Mouse (Mus musculus): ENCODE measurements around the gene Rara. TPM values are rescaled to one million over a fixed set of nuclear protein-coding genes. Genes with fewer than 3 reads are reported as not detected.
"Not testable (repeated sequence)": the region's sequence is repeated elsewhere in the genome, so short reads cannot be mapped to it uniquely, and the experiment has no call there.

Rara gene
- polyA plus RNA-seq, 1 experiment, result 13.5 TPM

DNA sequence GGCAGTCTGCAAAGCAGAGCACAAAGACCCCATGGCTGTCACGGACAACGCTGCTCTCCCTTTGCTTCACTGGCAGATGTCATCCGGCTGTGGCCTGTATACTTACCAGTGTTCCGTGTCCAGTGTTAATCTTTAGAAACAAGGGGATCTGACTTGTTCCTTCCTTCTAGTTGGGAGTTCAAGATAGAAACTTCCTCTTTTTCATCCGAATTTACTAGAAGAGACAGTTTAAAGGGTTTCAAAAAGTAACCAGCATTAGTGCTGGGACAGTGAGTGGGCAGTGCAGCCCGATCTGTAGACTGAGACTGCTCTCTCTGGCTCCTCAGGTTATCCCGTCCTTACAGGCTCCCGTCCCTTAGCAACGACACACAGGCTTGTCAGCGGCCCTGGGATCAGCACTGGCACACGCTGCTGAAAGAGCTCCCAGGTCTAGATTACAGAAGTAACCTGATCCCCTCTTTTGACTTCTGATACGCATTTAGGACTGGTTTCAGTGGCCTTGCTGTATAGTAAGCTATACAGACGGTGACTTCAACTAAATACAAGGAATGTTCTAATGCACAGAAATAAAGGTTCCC is 10.1 kb upstream of the Rara start:
- no peaks in the 10 kb centered on the region for H3K27me3 ChIP-seq (ENCODE audit: control insufficient read depth, insufficient read depth, low read length)
- no peak for DNase-seq
- H3K4me3 ChIP-seq (replicated peaks; ENCODE audit: insufficient read depth, low read depth, low read length), result no peak overlapping the region
- TF ChIP-seq CTCF (IDR thresholded peaks at IDR 0.05; ENCODE audit: borderline replicate concordance, insufficient read depth, low read depth, low read length), result no peak
- no peak for TF ChIP-seq POLR2A (IDR thresholded peaks at IDR 0.05; ENCODE audit: borderline replicate concordance, insufficient read depth, low read length)
- H3K4me1 ChIP-seq (ENCODE audit: control insufficient read depth, insufficient read depth, low read length), result peaks cover 2% of the 10 kb centered on the region; the same call in 1 of the 2 replicates
- WGBS, result 82% methylated on average over 13 of the region's 13 CpGs
- H3K27ac ChIP-seq (ENCODE audit: insufficient read depth, low read length), result no peak overlapping the region

DNA sequence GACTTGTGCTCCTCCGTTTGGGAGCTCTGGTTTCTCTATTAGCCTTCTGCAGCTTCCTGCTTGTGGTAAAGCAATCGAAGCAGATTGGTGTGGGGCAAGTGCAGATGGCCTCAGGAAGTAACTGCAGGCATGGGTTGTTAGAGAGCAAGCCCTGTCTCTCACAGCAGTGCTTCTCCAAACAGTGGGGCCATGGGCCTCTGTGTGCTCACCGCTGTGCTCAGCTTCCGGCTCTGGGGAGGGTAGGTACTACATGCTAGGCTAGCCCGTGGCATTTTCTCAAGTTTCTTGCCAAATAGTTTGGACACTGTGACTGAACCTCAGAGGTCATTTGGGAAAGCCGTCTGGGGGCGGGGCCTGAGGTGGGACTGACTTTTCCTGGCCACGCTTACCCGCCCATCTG is 9.4 kb upstream of the Rara start:
- WGBS, result 82% methylated on average over 9 of the region's 9 CpGs
- Histone ChIP-seq H3K27me3 (ENCODE audit: control insufficient read depth, insufficient read depth, low read length) (no peaks in the 10 kb centered on the region), H3K4me1 (ENCODE audit: control insufficient read depth, insufficient read depth, low read length) (peaks cover 4% of the 10 kb centered on the region; the same call in 1 of the 2 replicates), H3K4me3 (replicated peaks; ENCODE audit: insufficient read depth, low read depth, low read length) (no peak overlapping the region), H3K27ac (ENCODE audit: insufficient read depth, low read length) (no peak overlapping the region)
- TF ChIP-seq POLR2A (IDR thresholded peaks at IDR 0.05; ENCODE audit: borderline replicate concordance, insufficient read depth, low read length), result no peak
- DNase-seq, result no peak

DNA sequence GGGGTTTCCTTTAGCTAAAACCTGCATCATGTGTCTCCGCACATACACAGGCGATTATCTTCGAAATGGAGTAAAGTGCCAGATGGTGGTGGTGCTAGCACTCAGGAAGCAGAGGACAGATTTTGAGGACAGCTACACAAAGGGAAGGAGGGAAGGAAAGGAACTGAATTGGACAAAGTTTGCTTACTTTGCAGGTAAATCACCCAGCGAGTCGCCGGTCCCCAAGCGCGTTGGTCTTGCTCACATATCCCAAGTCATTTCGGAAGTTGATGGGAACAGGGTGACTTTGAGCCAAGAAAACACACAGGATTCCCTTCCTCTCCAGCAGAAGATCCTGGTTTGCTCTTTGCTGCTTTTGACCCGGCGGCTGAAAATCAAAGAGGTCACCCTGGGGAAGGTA is 8.6 kb upstream of the Rara start:
- DNase-seq, result no peak
- TF ChIP-seq CTCF (IDR thresholded peaks at IDR 0.05; ENCODE audit: borderline replicate concordance, insufficient read depth, low read depth, low read length) (no peak), POLR2A (IDR thresholded peaks at IDR 0.05; ENCODE audit: borderline replicate concordance, insufficient read depth, low read length) (no peak)
- no peak overlapping the region for H3K4me3 ChIP-seq (replicated peaks; ENCODE audit: insufficient read depth, low read depth, low read length)
- no peaks in the 10 kb centered on the region for H3K27me3 ChIP-seq (ENCODE audit: control insufficient read depth, insufficient read depth, low read length)
- peaks cover 4% of the 10 kb centered on the region; the same call in 1 of the 2 replicates for H3K4me1 ChIP-seq (ENCODE audit: control insufficient read depth, insufficient read depth, low read length)
- WGBS, result 92% methylated on average over 11 of the region's 11 CpGs
- H3K27ac ChIP-seq (ENCODE audit: insufficient read depth, low read length), result no peak overlapping the region

DNA sequence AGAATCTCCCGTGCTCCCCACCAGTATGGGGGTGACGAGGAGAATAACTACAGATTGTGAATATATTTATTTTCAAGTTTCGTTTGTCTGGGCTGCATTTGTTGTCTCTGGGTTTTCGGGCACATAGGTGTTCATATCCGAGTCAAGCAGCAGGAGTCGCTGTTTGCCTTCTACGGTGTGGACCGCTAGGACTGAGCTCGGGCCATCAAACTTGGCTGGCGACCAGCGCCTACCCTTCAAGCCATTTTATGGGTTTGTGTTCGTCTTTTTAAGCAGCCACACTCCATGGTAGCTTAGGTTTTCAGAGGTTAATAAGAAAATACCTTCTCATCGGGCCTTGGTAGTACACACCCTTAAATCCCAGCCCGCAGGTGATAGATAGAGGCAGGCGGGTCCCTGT is 5.8 kb upstream of the Rara start:
- not testable (repeated sequence) for H3K4me3 ChIP-seq (replicated peaks; ENCODE audit: insufficient read depth, low read depth, low read length); H3K4me1 ChIP-seq (ENCODE audit: control insufficient read depth, insufficient read depth, low read length); H3K27ac ChIP-seq (ENCODE audit: insufficient read depth, low read length); H3K27me3 ChIP-seq (ENCODE audit: control insufficient read depth, insufficient read depth, low read length)
- TF ChIP-seq CTCF (IDR thresholded peaks at IDR 0.05; ENCODE audit: borderline replicate concordance, insufficient read depth, low read depth, low read length), result peak; percentile 54; the same call in 1 of the 2 replicates
- 37% methylated on average over 15 of the region's 15 CpGs for WGBS
- DNase-seq, result peak; percentile 51 to 53

DNA sequence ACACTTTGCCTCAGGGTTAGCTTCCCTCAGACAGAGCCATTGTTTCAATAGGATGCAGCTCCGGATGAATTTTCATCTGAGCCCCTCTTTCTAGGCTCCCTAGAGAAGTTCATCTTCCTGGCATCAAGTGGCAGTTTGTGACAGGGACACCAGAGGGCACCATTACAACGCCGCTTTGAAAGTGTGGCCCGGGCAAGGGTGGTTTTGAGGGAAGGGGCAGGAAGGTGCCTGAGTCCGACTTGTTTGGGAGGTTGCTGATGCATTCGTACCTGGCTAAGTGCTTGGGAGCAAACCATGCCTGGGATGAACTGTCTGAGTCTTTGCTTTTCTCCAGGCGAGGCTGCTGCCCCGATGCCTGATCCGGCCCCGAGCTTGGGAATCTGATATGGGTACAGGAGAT is 5.3 kb upstream of the Rara start:
- H3K27ac ChIP-seq (ENCODE audit: insufficient read depth, low read length); H3K4me3 ChIP-seq (replicated peaks; ENCODE audit: insufficient read depth, low read depth, low read length); H3K27me3 ChIP-seq (ENCODE audit: control insufficient read depth, insufficient read depth, low read length); H3K4me1 ChIP-seq (ENCODE audit: control insufficient read depth, insufficient read depth, low read length): not testable (repeated sequence)
- peak; percentile 53 to 76 for DNase-seq
- peak; percentile 77 for TF ChIP-seq CTCF (IDR thresholded peaks at IDR 0.05; ENCODE audit: borderline replicate concordance, insufficient read depth, low read depth, low read length)
- WGBS, result 36% methylated on average over 10 of the region's 10 CpGs

DNA sequence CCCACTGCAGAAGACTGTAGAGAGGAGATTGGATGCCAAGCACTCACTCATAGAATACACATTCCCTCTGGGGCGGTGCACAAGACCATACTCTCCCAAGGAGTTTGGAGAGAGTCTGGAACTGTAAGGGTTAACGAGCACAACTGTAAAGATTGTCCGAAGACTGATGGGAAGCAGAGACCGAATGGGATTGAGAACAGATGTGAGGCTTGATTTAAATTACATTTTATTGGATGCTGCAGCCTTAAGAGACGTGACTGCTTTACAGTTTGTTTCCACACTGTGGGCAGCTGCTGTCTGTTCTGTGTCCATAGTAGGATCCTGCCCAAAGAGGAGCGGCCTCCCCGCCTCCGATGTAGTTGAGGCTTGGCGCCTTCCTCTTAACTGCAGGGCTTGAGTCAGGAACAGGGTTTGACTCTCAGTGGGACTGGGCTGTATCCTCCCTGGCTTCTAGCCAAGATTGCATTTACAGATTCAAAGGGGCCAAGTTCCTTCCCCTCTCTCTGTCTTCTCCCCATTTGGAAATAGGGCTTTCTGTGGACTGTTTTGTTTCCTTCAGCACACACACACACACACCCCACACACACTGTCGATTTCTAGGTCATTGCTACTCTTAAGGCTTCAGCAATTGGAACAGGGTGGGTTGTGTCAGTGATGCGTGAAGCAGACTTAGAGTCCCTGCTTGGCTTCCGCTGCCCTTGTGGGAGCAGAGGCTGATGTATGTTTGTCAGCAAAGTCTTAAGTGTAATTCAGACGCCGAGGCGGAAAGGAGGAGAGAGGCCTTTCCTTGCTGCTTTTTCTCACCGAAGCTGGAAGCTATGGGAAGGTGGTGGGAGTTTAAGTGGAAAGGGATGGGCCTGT is 4.5 kb upstream of the Rara start:
- H3K27me3 ChIP-seq (ENCODE audit: control insufficient read depth, insufficient read depth, low read length); H3K4me1 ChIP-seq (ENCODE audit: control insufficient read depth, insufficient read depth, low read length); DNase-seq; H3K27ac ChIP-seq (ENCODE audit: insufficient read depth, low read length); H3K4me3 ChIP-seq (replicated peaks; ENCODE audit: insufficient read depth, low read depth, low read length): not testable (repeated sequence)
- 68% methylated on average over 16 of the region's 16 CpGs for WGBS

DNA sequence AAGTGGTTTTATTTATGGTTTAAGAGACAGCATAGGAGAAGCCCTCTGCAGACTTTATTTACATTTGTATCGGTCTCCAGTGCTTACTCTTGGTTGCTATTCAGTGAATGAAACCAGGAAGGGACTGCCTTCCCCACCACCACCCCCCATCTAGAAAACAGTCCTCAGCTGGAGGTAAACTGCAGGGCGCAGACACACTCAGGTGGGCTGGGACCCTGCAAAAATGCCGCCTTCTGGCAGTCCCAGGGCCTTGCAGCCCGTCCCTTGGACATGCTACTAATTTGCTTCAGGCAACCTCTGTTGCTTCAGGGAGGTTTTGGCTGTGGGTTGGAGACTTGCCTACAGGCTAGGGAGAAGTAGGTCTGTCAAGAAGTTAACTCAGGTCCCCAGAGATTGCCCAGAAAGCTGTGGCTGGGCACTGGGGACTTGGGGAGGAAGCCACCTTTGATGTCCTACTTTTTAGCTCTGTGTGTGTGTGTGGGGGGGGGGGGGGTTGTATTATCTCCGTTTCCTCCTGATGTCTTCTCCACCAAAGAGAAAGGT is 2.9 kb upstream of the Rara start:
- Histone ChIP-seq H3K27ac (ENCODE audit: insufficient read depth, low read length) (no peak overlapping the region), H3K27me3 (ENCODE audit: control insufficient read depth, insufficient read depth, low read length) (no peaks in the 10 kb centered on the region), H3K4me3 (replicated peaks; ENCODE audit: insufficient read depth, low read depth, low read length) (no peak overlapping the region), H3K4me1 (ENCODE audit: control insufficient read depth, insufficient read depth, low read length) (peaks cover 9% of the 10 kb centered on the region; the same call in 1 of the 2 replicates)
- WGBS, result 78% methylated on average over 5 of the region's 5 CpGs
- DNase-seq, result peak in 1 of 2 experiments; percentile 13
- TF ChIP-seq CTCF (IDR thresholded peaks at IDR 0.05; ENCODE audit: borderline replicate concordance, insufficient read depth, low read depth, low read length), result no peak
- no peak for TF ChIP-seq POLR2A (IDR thresholded peaks at IDR 0.05; ENCODE audit: borderline replicate concordance, insufficient read depth, low read length)

DNA sequence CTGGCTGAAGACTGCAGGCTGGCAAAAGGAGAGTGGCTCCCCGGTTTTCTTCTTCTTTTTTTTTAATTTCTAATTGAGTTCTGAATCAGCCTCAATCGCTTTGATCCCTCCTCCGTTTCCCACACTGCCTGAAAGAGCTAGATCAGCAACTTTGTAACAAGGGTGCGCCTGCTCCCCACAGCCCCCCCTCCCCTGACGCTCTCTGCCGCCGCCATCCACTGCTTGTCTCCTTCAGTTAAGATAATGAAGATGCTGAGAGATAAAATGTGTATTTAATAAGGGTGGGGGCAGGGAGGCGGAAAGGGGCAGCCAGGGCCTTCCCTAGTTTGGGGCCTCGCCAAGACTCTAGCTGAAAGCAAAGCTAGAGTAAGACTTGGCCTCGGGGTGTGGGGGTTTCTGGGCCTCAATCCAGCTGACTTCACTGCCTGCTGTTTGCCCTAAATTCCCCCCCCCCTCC is 2.3 kb upstream of the Rara start:
- Histone ChIP-seq H3K27ac (ENCODE audit: insufficient read depth, low read length) (no peak overlapping the region), H3K4me1 (ENCODE audit: control insufficient read depth, insufficient read depth, low read length) (peaks cover 13% of the 10 kb centered on the region; the same call in 1 of the 2 replicates), H3K27me3 (ENCODE audit: control insufficient read depth, insufficient read depth, low read length) (no peaks in the 10 kb centered on the region), H3K4me3 (replicated peaks; ENCODE audit: insufficient read depth, low read depth, low read length) (no peak overlapping the region)
- TF ChIP-seq POLR2A (IDR thresholded peaks at IDR 0.05; ENCODE audit: borderline replicate concordance, insufficient read depth, low read length) (no peak), CTCF (IDR thresholded peaks at IDR 0.05; ENCODE audit: borderline replicate concordance, insufficient read depth, low read depth, low read length) (no peak)
- peak; percentile 24 to 42 for DNase-seq
- WGBS, result 51% methylated on average over 10 of the region's 10 CpGs

Data from cerebellum, adult 2 months (tissue).